Mouse (Mus musculus) lung, embryonic 16.5 days (tissue): ENCODE measurements at regions not wholly inside any gene's neighbourhood (a gene's known extent, or its start where the extent isn't known, plus 50 kb on each side); places are given as distances from the start of the nearest gene placed in this dataset.

ENCODE experiments used
- ATAC-seq: fragments of 200-750 bp; cut with Nextera tagmentation; 2 replicates; pipeline ENCODE4 v1.8.0; 2017; ENCODE audit warnings: low read depth, mild to moderate bottlenecking, moderate library complexity
- H3K27ac ChIP-seq: fragments of 300-500 bp; sonication (generic); 2 replicates; pipeline ENCODE4 v1.5.1; 2014; ENCODE audit warnings: mild to moderate bottlenecking, control low read depth, low read length
- H3K27me3 ChIP-seq: fragments of 300-500 bp; sonication (generic); 2 replicates; pipeline ENCODE4 v1.6.1; 2014; ENCODE audit warnings: low read depth, low read length, mixed read lengths; ENCODE audit not compliant: control insufficient read depth, insufficient read depth
- H3K36me3 ChIP-seq: fragments of 300-500 bp; sonication (generic); 2 replicates; pipeline ENCODE4 v1.6.1; 2014; ENCODE audit warnings: low read length; ENCODE audit not compliant: control insufficient read depth, insufficient read depth
- H3K4me1 ChIP-seq: fragments of 300-500 bp; sonication (generic); replicated peaks from 2 replicates; pipeline ENCODE4 v1.6.1; 2014; ENCODE audit warnings: low read length, mixed read lengths; ENCODE audit not compliant: control insufficient read depth, insufficient read depth
- H3K4me2 ChIP-seq: fragments of 300-500 bp; sonication (generic); 2 replicates; pipeline ENCODE4 v1.6.1; 2014; ENCODE audit warnings: low read depth, low read length, control low read depth
- H3K4me3 ChIP-seq: fragments of 300-500 bp; sonication (generic); 2 replicates; pipeline ENCODE4 v1.5.1; 2014; ENCODE audit warnings: mild to moderate bottlenecking, low read length, control low read depth
- H3K9ac ChIP-seq: fragments of 300-500 bp; sonication (generic); 2 replicates; pipeline ENCODE4 v1.6.1; 2014; ENCODE audit warnings: low read length, control low read depth
- H3K9me3 ChIP-seq: fragments of 300-500 bp; sonication (generic); 2 replicates; pipeline ENCODE4 v1.6.1; 2016; ENCODE audit warnings: low read length; ENCODE audit not compliant: control insufficient read depth
- WGBS: fragments of 180-500 bp; shearing (Covaris S2); extraction: QIAGEN DNeasy Blood & Tissue Kit; methylation state at CpG from one replicate; pipeline ENCODE4 v1.1.7; 2014; 5-methylcytosine and 5-hydroxymethylcytosine counted together

DNA sequence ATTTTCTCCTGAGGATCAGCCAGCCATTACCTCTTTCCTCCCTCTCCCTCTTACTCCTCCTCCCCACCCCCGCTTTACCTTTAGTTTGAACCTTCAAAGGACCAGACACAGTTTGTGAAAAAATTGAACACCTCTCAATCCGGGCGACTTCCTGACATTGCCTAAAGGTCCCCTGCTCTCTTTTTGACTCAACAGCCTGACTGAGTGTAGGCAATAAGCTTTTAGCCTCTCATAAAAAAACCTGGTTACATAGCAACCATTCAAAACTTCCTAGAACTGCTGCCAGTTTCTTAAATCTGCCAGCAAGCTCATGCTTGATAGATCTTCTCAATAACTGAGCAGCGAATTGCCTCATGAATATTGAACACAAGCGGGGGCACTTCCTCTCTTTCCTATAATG, 71.7 kb downstream of the Zfp945 start:
- Histone ChIP-seq H3K4me3 (no peak overlapping the region), H3K27ac (no peak overlapping the region), H3K9ac (no peak overlapping the region), H3K27me3 (no peaks in the 10 kb centered on the region), H3K9me3 (peaks cover 4% of the 10 kb centered on the region), H3K4me2 (no peak overlapping the region), H3K36me3 (no peaks in the 10 kb centered on the region), H3K4me1 (no peaks in the 10 kb centered on the region)
- WGBS, result 85% methylated on average over 5 of the region's 5 CpGs
- no peak for ATAC-seq

DNA sequence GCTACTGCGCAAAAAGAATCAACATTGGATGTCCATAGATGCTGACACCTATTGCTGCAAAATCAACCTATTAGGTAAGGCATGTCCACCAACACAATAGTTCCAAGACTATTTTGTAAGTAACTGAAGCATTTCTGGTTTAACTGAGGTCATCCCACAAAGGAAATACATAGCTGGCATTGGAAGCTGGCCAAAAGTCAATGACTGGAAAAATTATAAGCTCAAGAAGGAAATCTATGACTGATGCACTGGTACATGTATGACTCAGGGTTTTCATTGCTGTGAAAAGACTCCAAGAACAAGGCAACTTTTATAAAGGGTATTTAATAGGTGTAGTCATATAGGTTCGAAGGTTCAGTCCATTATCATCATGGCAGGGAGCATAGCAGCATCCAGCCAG, 82.5 kb downstream of the Zfp945 start:
- Histone ChIP-seq H3K36me3 (peaks cover 10% of the 10 kb centered on the region), H3K9me3 (peaks cover 3% of the 10 kb centered on the region; the same call in 1 of the 2 replicates), H3K4me3 (no peak overlapping the region), H3K27me3 (no peaks in the 10 kb centered on the region), H3K4me1 (no peaks in the 10 kb centered on the region), H3K9ac (no peak overlapping the region), H3K27ac (no peak overlapping the region), H3K4me2 (no peak overlapping the region)
- no peak for ATAC-seq
- 93% methylated on average over 2 of the region's 2 CpGs for WGBS

DNA sequence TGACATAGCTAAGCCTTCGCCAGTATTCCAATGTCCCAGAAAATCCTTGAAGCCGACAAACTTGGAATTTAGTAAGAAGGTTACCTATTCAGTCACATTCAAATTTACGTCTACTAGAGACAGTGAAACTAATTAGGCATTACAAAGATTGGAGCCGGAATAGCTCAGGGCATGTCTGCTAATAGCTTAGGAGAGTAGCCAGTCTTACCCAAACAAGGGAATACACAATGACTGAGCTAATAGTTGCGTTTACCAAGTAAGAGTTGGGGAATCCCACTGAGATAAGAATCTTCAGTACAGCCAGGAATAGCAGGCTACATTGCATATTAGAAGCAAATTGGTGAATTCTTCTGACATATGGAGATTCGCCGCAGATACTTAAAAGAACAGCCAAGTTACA, 121.2 kb downstream of the Zfp945 start:
- no peak overlapping the region for H3K4me3 ChIP-seq
- H3K9ac ChIP-seq, result no peak overlapping the region
- H3K27ac ChIP-seq, result no peak overlapping the region
- 51% methylated on average over 7 of the region's 7 CpGs for WGBS
- no peaks in the 10 kb centered on the region for H3K4me1 ChIP-seq
- H3K36me3 ChIP-seq, result no peaks in the 10 kb centered on the region
- H3K27me3 ChIP-seq, result no peaks in the 10 kb centered on the region
- no peak overlapping the region for H3K4me2 ChIP-seq
- no peak for ATAC-seq
- no peaks in the 10 kb centered on the region for H3K9me3 ChIP-seq

DNA sequence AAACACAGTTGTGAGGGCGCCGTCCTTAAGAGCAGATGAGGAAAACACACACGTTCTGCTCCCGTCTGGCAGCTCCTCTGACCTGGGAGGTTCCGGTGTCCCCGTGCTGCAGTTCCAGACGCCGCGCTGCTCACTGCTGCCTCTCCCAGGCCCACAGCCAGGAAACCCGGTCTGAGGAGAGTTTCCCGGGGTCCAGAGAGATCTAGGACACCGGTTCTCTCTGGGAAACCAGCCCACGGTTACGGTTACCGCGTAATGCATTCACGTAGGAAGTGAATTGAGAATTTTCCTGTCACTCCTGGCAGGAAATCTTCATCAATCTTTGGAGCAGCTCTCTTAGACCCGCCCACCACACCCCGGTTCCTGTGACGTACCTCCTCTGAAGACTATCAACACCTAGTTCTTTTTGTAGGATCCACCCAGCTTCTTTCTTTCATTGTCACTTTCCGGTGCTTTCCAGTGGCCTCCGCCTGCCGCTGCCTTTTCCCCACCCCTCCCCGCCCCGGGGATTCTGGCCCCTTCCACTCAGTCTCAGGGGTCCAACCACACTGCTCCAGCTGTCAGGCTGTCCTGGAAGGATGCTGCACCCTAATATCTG, 127.3 kb downstream of the Zfp945 start:
- under 1% methylated on average over 25 of the region's 25 CpGs for WGBS
- ATAC-seq, result peak; percentile 93

DNA sequence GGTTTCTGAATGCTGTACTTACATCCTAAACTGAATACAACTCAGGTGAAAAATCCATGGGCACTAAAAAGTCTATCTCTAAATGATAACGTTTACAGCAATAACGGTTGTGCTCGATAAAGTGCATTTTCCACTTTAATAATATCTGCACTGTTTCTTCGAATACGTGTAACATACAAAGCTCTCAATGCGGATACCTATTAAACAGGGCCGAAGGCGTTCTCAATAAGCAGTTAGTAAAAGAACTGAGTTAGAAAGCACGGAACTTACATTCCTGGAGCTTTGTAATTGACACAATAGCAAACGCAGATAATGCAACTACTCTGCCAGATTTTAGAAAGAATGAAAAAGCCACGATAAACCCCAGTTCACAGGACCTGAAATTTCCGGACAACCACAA, 127.8 kb downstream of the Zfp945 start:
- 6% methylated on average over 12 of the region's 12 CpGs for WGBS
- Histone ChIP-seq H3K27me3 (no peaks in the 10 kb centered on the region), H3K4me1 (peaks cover 7% of the 10 kb centered on the region; the same call in 1 of the 2 replicates), H3K4me2 (peak overlapping the region; percentile 75), H3K27ac (peak overlapping the region; percentile 73), H3K9ac (peak overlapping the region; percentile 76), H3K4me3 (peak overlapping the region; percentile 77), H3K36me3 (peaks cover 6% of the 10 kb centered on the region), H3K9me3 (no peaks in the 10 kb centered on the region)
- ATAC-seq, result no peak; the same call in 1 of the 2 replicates

More for the DNA sequence above, 127.3 kb downstream of the Zfp945 start:
- Histone ChIP-seq H3K4me3 (peak overlapping the region; percentile 77), H3K9ac (peak overlapping the region; percentile 76), H3K4me2 (peak overlapping the region; percentile 75), H3K9me3 (no peaks in the 10 kb centered on the region), H3K4me1 (peaks cover 7% of the 10 kb centered on the region; the same call in 1 of the 2 replicates), H3K27ac (peak overlapping the region; percentile 73), H3K36me3 (peaks cover 6% of the 10 kb centered on the region), H3K27me3 (no peaks in the 10 kb centered on the region)

DNA sequence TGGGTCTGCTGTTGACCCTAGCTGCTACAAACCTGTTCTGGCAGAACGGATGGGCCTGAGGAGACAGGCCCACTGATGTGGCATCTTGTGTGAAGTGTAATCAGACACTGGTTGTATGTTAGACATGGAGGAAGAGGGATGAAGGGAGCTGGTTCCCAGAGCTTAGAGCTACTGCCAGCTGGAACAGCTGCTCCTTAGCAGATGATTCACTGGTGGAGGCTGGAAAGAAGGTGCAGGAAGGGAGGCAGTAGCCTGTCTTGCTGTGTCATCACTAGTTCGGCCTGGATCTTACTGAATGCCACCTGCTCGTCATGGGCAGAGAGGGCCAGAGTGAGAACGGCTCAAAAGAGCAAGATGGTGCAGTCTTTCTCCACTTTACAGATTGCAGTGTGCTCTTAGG, 130.6 kb downstream of the Zfp945 start:
- ATAC-seq, result no peak
- Histone ChIP-seq H3K4me1 (peaks cover 7% of the 10 kb centered on the region; the same call in 1 of the 2 replicates), H3K27me3 (no peaks in the 10 kb centered on the region), H3K9ac (no peak overlapping the region), H3K4me3 (no peak overlapping the region), H3K27ac (no peak overlapping the region), H3K4me2 (no peak overlapping the region), H3K36me3 (peaks cover 6% of the 10 kb centered on the region), H3K9me3 (peaks cover 7% of the 10 kb centered on the region)
- WGBS, result 86% methylated on average over 4 of the region's 4 CpGs
